Mouse (Mus musculus) C2C12 (cell line): Measurements from ENCODE around the gene Eef1akmt2. TPM values are rescaled to one million over a fixed set of nuclear protein-coding genes. Genes with fewer than 3 reads are reported as not detected.

Experiments used
- H3K27me3 ChIP-seq: one replicate; pipeline ENCODE4 v1.6.1; 2011; ENCODE audit not compliant: control insufficient read depth, insufficient read depth, insufficient read length
- H3K36me3 ChIP-seq: one replicate; pipeline ENCODE4 v1.6.1; 2011; ENCODE audit not compliant: control insufficient read depth, insufficient read depth
- H3K4me3 ChIP-seq: one replicate; pipeline ENCODE4 v1.5.1; 2011; ENCODE audit warnings: mild to moderate bottlenecking, control low read depth; ENCODE audit not compliant: poor library complexity, insufficient read depth, severe bottlenecking
- H3K79me2 ChIP-seq: one replicate; pipeline ENCODE4 v1.6.1; 2011; ENCODE audit not compliant: control insufficient read depth, insufficient read depth
- H3K79me3 ChIP-seq: one replicate; pipeline ENCODE4 v1.6.1; 2011; ENCODE audit warnings: low read depth, control low read depth
- H3ac ChIP-seq: one replicate; pipeline ENCODE3; 2011; ENCODE audit warnings: low read depth; ENCODE audit not compliant: control insufficient read depth, insufficient read length
- CEBPB ChIP-seq: IDR thresholded peaks from one replicate; pipeline ENCODE4 v1.6.1; 2011; ENCODE audit warnings: low read depth, mild to moderate bottlenecking, control low read depth, moderate library complexity
- CTCF ChIP-seq: IDR thresholded peaks from one replicate; pipeline ENCODE4 v1.5.1; 2011; ENCODE audit not compliant: control insufficient read depth, insufficient read depth, insufficient read length
- FOSL1 ChIP-seq: IDR thresholded peaks from one replicate; pipeline ENCODE4 v1.8.0; 2011; ENCODE audit warnings: mild to moderate bottlenecking, low read length; ENCODE audit not compliant: poor library complexity, insufficient read depth, severe bottlenecking
- MAX ChIP-seq: IDR thresholded peaks from one replicate; pipeline ENCODE4 v1.6.1; 2011; ENCODE audit warnings: mild to moderate bottlenecking, control low read depth
- MYOD1 ChIP-seq: IDR thresholded peaks from one replicate; pipeline ENCODE4 v1.6.1; 2011; ENCODE audit warnings: low read depth; ENCODE audit not compliant: control insufficient read depth, insufficient read length
- MYOG ChIP-seq: IDR thresholded peaks from one replicate; pipeline ENCODE4 v1.6.1; 2011; ENCODE audit not compliant: control insufficient read depth, insufficient read length; ENCODE audit errors: extremely low read depth
- USF1 ChIP-seq: IDR thresholded peaks from one replicate; pipeline ENCODE4 v1.6.1; 2011; ENCODE audit warnings: low read depth, mild to moderate bottlenecking, control low read depth, moderate library complexity
- polyA plus RNA-seq: library from polyadenylated mRNA; unstranded; fragments of >200 nt; fragmentation: generic; extraction: Trizol; gene quantifications from one replicate; pipeline ENCODE4 v1.2.1, GENCODE M21; 2012; ENCODE audit warnings: missing spikeins

Gene Eef1akmt2
- polyA plus RNA-seq, 1 experiment = 17.1 TPM

- Histone ChIP-seq H3K36me3 (no peaks in the 10 kb centered on the region), H3K79me2 (no peaks in the 10 kb centered on the region), H3K79me3 (no peaks in the 10 kb centered on the region), H3ac (no peak overlapping the region), H3K27me3 (no peaks in the 10 kb centered on the region), H3K4me3 (no peak overlapping the region)
- TF ChIP-seq MYOG (no peak), CTCF (no peak), CEBPB (no peak), FOSL1 (no peak), MAX (no peak), USF1 (no peak), MYOD1 (no peak)
Measured at GRCm38 (mm10) chr7:132802691-132803090, 49.8 kb downstream of the Eef1akmt2 start.

- TF ChIP-seq MYOG = no peak
- no peak for TF ChIP-seq FOSL1
- TF ChIP-seq MAX = no peak
- TF ChIP-seq CTCF = no peak
- TF ChIP-seq USF1 = no peak
- TF ChIP-seq MYOD1 = no peak
- TF ChIP-seq CEBPB = no peak
- H3ac ChIP-seq = no peak overlapping the region
- no peaks in the 10 kb centered on the region for H3K27me3 ChIP-seq
- H3K4me3 ChIP-seq = no peak overlapping the region
- H3K79me2 ChIP-seq = no peaks in the 10 kb centered on the region
- H3K36me3 ChIP-seq = no peaks in the 10 kb centered on the region
- H3K79me3 ChIP-seq = no peaks in the 10 kb centered on the region
Measured at GRCm38 (mm10) chr7:132802066-132802465, 50.4 kb downstream of the Eef1akmt2 start.

DNA sequence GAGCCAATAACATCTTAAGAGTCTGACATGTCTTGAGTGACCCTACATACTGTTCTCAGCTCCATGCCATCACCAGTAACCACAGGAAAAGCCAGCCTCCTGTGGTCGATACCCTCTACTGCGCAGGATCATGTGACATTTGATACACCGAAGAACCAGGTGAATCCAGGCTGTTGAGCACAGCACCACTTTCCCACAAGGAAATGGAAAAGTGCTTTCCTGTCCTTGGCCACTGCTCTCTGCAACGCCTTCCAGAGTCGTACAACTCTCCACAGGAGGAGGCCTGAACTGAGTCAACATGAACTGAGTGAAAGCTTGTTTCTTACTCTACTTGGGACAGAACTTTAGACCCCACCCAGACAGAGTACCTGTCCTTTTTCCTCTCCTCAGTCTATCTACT is 51.0 kb downstream of the Eef1akmt2 start:
- no peaks in the 10 kb centered on the region for H3K27me3 ChIP-seq
- H3K36me3 ChIP-seq = no peaks in the 10 kb centered on the region
- H3ac ChIP-seq = no peak overlapping the region
- no peak overlapping the region for H3K4me3 ChIP-seq
- TF ChIP-seq MYOD1 (no peak), CEBPB (no peak), FOSL1 (no peak), MYOG (no peak), MAX (no peak), CTCF (no peak), USF1 (no peak)
- no peaks in the 10 kb centered on the region for H3K79me2 ChIP-seq
- no peaks in the 10 kb centered on the region for H3K79me3 ChIP-seq

DNA sequence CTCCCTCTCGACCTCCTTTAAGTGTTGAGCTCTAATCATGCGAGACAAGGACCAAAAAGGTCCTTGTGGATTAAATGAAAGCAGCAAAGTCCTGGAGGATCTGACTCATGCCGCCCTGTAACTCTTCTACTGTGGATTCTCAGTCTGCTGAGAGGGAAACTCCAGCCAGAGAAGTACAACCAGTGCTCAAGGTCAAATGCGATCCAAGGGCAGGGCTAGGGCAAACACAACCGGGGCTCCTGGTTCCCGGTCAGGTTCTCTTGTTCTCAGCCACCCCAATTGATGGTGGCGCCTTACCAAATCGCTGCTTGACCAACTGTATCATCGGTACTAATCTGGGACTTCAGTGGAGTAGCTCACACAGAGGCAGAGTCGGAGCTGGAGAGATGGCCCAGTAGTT is 51.6 kb downstream of the Eef1akmt2 start:
- TF ChIP-seq MYOD1 = no peak
- TF ChIP-seq FOSL1 = no peak
- no peak for TF ChIP-seq MAX
- TF ChIP-seq USF1 = no peak
- TF ChIP-seq CTCF = no peak
- TF ChIP-seq MYOG = no peak
- TF ChIP-seq CEBPB = no peak
- Histone ChIP-seq H3K36me3 (no peaks in the 10 kb centered on the region), H3K79me2 (no peaks in the 10 kb centered on the region), H3K27me3 (no peaks in the 10 kb centered on the region), H3K79me3 (no peaks in the 10 kb centered on the region), H3ac (no peak overlapping the region), H3K4me3 (no peak overlapping the region)

DNA sequence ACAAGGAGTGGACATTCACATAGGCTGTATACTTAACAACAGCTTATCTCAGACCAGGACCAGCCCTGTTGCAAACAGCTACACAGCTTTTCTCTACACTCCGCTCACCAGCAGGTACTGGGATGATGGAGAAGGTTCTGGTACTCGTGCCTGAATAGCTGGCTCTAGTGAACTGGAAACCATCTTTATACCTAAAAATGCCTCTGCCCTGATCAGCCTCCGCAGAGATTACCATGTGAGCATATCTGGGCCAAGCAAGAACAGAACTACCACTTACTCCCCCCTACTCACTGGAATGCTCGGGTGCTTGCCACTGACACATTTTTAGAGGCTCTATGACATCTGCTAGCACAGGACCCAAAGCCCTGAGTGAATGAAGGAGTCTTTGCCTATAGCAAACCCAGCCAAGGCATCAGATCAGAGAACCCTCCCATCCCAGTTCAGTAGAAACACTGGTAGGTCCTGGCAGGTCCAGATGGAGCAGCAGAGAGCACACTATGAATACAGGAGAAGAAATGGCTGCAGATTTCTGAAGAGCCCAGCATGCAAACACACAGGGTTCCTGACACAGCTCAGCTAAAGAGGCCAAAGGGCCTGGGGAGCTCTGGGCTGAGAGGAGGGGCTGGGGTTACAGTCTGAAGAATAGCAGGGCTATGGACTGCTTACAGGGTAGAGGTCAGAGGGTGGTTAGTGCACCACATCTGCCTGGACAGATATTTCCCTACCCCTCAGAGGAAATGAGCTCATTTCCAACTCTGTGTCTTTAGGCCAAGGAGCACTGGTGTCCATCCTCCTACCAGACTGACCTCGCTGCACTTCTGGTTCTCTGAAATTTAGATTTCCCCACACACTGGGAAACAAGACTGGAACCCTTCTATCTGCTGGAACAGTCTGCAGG is 53.1 kb downstream of the Eef1akmt2 start:
- H3K79me2 ChIP-seq = no peaks in the 10 kb centered on the region
- H3K79me3 ChIP-seq = no peaks in the 10 kb centered on the region
- no peaks in the 10 kb centered on the region for H3K36me3 ChIP-seq
- no peaks in the 10 kb centered on the region for H3K27me3 ChIP-seq
- no peak overlapping the region for H3K4me3 ChIP-seq
- no peak overlapping the region for H3ac ChIP-seq
- no peak for TF ChIP-seq MYOD1

DNA sequence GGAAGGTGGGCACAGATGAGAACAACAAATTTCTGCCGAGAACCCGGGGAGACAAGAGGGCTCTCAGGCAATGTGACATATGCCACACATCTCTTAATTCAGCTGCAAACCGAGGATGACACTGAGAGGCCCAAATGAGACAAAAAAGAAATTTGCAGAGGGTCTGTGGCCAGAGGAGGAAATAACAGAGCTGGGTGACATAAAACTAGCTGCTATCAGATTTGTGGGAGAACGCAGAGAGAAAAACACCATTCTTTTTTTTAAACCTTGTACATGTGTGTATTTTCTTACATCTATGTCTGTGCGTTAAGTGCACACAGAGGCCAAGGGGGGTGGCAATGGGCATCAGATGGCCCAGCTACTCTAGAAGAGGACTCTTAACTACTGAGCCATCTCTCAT is 57.3 kb downstream of the Eef1akmt2 start:
- no peak for TF ChIP-seq MYOG
- no peak for TF ChIP-seq MAX
- no peak for TF ChIP-seq MYOD1
- TF ChIP-seq CEBPB = no peak
- no peak for TF ChIP-seq USF1
- no peak for TF ChIP-seq CTCF
- no peak for TF ChIP-seq FOSL1
- Histone ChIP-seq H3K36me3 (no peaks in the 10 kb centered on the region), H3K79me2 (no peaks in the 10 kb centered on the region), H3K79me3 (no peaks in the 10 kb centered on the region), H3K4me3 (no peak overlapping the region), H3K27me3 (no peaks in the 10 kb centered on the region), H3ac (no peak overlapping the region)

DNA sequence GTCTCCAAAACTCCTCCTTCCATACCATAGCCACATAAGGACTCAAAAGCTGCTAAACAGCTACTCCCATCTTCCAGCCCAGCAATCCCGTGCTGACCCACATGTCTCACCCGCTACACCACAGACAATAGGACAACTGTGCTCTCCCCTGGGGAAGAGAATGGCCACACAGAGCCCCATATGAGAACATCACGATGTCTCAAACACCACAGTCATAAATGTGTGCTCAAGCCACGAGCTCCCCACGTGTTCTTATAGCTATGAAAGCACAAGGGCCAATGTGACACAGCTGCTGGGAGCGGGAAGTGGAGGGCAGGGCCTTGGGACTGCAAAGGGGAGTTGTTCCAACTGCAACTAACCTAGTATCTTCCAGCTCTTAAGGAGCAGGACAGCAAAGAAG is 59.0 kb downstream of the Eef1akmt2 start:
- Histone ChIP-seq H3ac (no peak overlapping the region), H3K4me3 (no peak overlapping the region), H3K79me2 (no peaks in the 10 kb centered on the region), H3K36me3 (no peaks in the 10 kb centered on the region), H3K27me3 (no peaks in the 10 kb centered on the region), H3K79me3 (no peaks in the 10 kb centered on the region)
- TF ChIP-seq CTCF (no peak), CEBPB (no peak), MAX (no peak), USF1 (no peak)
